Mouse (Mus musculus) adrenal gland, adult 8-10 months (tissue): ENCODE data around the gene Foxn1. TPM values are rescaled to one million over a fixed set of nuclear protein-coding genes. Genes with fewer than 3 reads are reported as not detected.

Experiments used
- DNase-seq: peaks from one replicate; pipeline ENCODE4 v3.0.0; 2022
- total RNA-seq, 4 experiments: library from RNA; stranded (reverse); gene quantifications; 2 replicates each; pipeline ENCODE4 v1.2.4; 2022

Foxn1 gene
- total RNA-seq: under 1 TPM; 0.20 to 0.77 (median 0.31) TPM

- DNase-seq: no peak
Measured at GRCm38 (mm10) chr11:78386508-78387043, at the start of gene Foxn1. Gene Foxn1, minus strand, starts transcription at chr11:78386558.

GRCm38 (mm10) chr11:78435776-78436349 is 49.5 kb upstream of the Foxn1 start:
- DNase-seq: peak; percentile 83

- no peak for DNase-seq
Measured at GRCm38 (mm10) chr11:78434052-78434451, 47.7 kb upstream of the Foxn1 start.

- no peak for DNase-seq
Measured at GRCm38 (mm10) chr11:78431176-78431575, 44.8 kb upstream of the Foxn1 start.

GRCm38 (mm10) chr11:78430195-78430878 is 44.0 kb upstream of the Foxn1 start:
- DNase-seq: no peak

- no peak for DNase-seq
Measured at GRCm38 (mm10) chr11:78428309-78428708, 42.0 kb upstream of the Foxn1 start.

- DNase-seq: no peak
Measured at GRCm38 (mm10) chr11:78427655-78428054, 41.3 kb upstream of the Foxn1 start.

GRCm38 (mm10) chr11:78425572-78425971 is 39.2 kb upstream of the Foxn1 start:
- DNase-seq: peak; percentile 52

GRCm38 (mm10) chr11:78424352-78424751 is 38.0 kb upstream of the Foxn1 start:
- peak; percentile 57 for DNase-seq

- no peak for DNase-seq
Measured at GRCm38 (mm10) chr11:78422055-78422819, 35.9 kb upstream of the Foxn1 start, which contains the start of gene Slc13a2. Gene Slc13a2, minus strand, starts transcription at chr11:78422217.

GRCm38 (mm10) chr11:78421201-78422009 is 35.0 kb upstream of the Foxn1 start:
- DNase-seq: no peak

GRCm38 (mm10) chr11:78420263-78420889 is 34.0 kb upstream of the Foxn1 start:
- DNase-seq: no peak

- DNase-seq: no peak
Measured at GRCm38 (mm10) chr11:78416854-78417253, 30.5 kb upstream of the Foxn1 start.

- peak; percentile 67 for DNase-seq
Measured at GRCm38 (mm10) chr11:78412861-78413260, 26.5 kb upstream of the Foxn1 start.

GRCm38 (mm10) chr11:78412324-78412850 is 26.0 kb upstream of the Foxn1 start:
- DNase-seq: no peak

GRCm38 (mm10) chr11:78411606-78412323 is 25.4 kb upstream of the Foxn1 start:
- peak; percentile 78 for DNase-seq

GRCm38 (mm10) chr11:78408256-78409240 is 22.2 kb upstream of the Foxn1 start:
- no peak for DNase-seq

GRCm38 (mm10) chr11:78402062-78402461 is 15.7 kb upstream of the Foxn1 start:
- no peak for DNase-seq

GRCm38 (mm10) chr11:78401469-78401868 is 15.1 kb upstream of the Foxn1 start:
- DNase-seq: no peak

GRCm38 (mm10) chr11:78400936-78401335 is 14.6 kb upstream of the Foxn1 start:
- DNase-seq: no peak
